Mouse (Mus musculus) left cerebral cortex, adult 11 months (tissue): ENCODE data around the gene Thada.
"Not testable (repeated sequence)": the region's sequence is repeated elsewhere in the genome, so short reads cannot be mapped to it uniquely, and the experiment has no call there.

Experiments used
- DNase-seq: peaks from one replicate; pipeline ENCODE4 v3.0.0; 2022; ENCODE audit warnings: low spot score

Thada gene

GRCm38 (mm10) chr17:84218841-84219240, 247.2 kb downstream of the Thada start:
- DNase-seq = not testable (repeated sequence)

- no peak for DNase-seq
These were observed 248.3 kb downstream of the Thada start for GRCm38 (mm10) chr17:84217696-84218095.

GRCm38 (mm10) chr17:84215264-84215960, 250.6 kb downstream of the Thada start:
- DNase-seq = no peak

- no peak for DNase-seq
These were observed 252.5 kb downstream of the Thada start for GRCm38 (mm10) chr17:84213464-84213863.

- no peak for DNase-seq
These were observed 258.4 kb downstream of the Thada start for GRCm38 (mm10) chr17:84207611-84208010.

- no peak for DNase-seq
These were observed 259.8 kb downstream of the Thada start for GRCm38 (mm10) chr17:84206239-84206638.

GRCm38 (mm10) chr17:84204962-84205361, 261.0 kb downstream of the Thada start:
- no peak for DNase-seq

- no peak for DNase-seq
These were observed 262.7 kb downstream of the Thada start for GRCm38 (mm10) chr17:84203340-84203739.

- no peak for DNase-seq
These were observed 264.8 kb downstream of the Thada start for GRCm38 (mm10) chr17:84201183-84201582.

GRCm38 (mm10) chr17:84197912-84198344, 268.1 kb downstream of the Thada start:
- no peak for DNase-seq

GRCm38 (mm10) chr17:84196329-84196728, 269.7 kb downstream of the Thada start:
- DNase-seq = no peak

- no peak for DNase-seq
These were observed 270.2 kb downstream of the Thada start for GRCm38 (mm10) chr17:84195835-84196234.

GRCm38 (mm10) chr17:84195003-84195395, 271.0 kb downstream of the Thada start:
- no peak for DNase-seq

GRCm38 (mm10) chr17:84194282-84195002, 271.6 kb downstream of the Thada start:
- no peak for DNase-seq

GRCm38 (mm10) chr17:84193411-84193810, 272.6 kb downstream of the Thada start:
- DNase-seq = no peak

- DNase-seq = no peak
These were observed 274.1 kb downstream of the Thada start for GRCm38 (mm10) chr17:84191946-84192345.

- DNase-seq = no peak
These were observed 275.1 kb downstream of the Thada start for GRCm38 (mm10) chr17:84190885-84191284.

GRCm38 (mm10) chr17:84189127-84189854, 276.7 kb downstream of the Thada start:
- no peak for DNase-seq

- peak; percentile 77 for DNase-seq
These were observed 277.5 kb downstream of the Thada start for GRCm38 (mm10) chr17:84188374-84188961.

- DNase-seq = peak; percentile 80
These were observed 278.2 kb downstream of the Thada start, which contains the start of gene Zfp36l2 for GRCm38 (mm10) chr17:84187727-84188373. Zfp36l2 (minus strand) TSS chr17:84187947.

- not testable (repeated sequence) for DNase-seq
These were observed 278.7 kb downstream of the Thada start for GRCm38 (mm10) chr17:84187264-84187663.
